Comparison of ENCODE assay signal across 15 mouse cellular contexts in genomic region chr15:95005121-95005824, GRCm38 (mm10).
DNase-seq lines count a peak whose midpoint lies in the region; ATAC-seq lines count a peak whose summit lies in the region.
"Had no signal": no experiment of that assay in that cellular context is flagged by ENCODE, and none has a peak within 500 bp of the region (broad histone marks: within the 10 kb centered on the region; RNA-seq: fewer than 3 reads in every experiment).

No protein-coding gene starts in this region.

- H3K9me3 ChIP-seq in hindbrain, embryonic 13.5 days = no peaks in the 10 kb centered on the region
- no peaks in the 10 kb centered on the region for H3K9me3 ChIP-seq in hindbrain, embryonic 12.5 days (replicated peaks)
- no peaks in the 10 kb centered on the region for H3K9me3 ChIP-seq in forebrain, embryonic 16.5 days (ENCODE audit: control insufficient read depth, low read length)
- H3K9me3 ChIP-seq in liver, embryonic 12.5 days (replicated peaks) = peaks cover 4% of the 10 kb centered on the region; the same call in 1 of the 2 replicates
- H3K9me3 ChIP-seq: embryonic facial prominence, embryonic 13.5 days; neural tube, embryonic 15.5 days had no signal

- H3K9ac ChIP-seq in hindbrain, embryonic 13.5 days = no peak overlapping the region
- no peak overlapping the region for H3K9ac ChIP-seq in hindbrain, embryonic 12.5 days
- no peak overlapping the region for H3K9ac ChIP-seq in forebrain, embryonic 16.5 days (replicated peaks; ENCODE audit: low read depth, low read length)
- no peak overlapping the region for H3K9ac ChIP-seq in liver, embryonic 12.5 days
- H3K9ac ChIP-seq: embryonic facial prominence, embryonic 13.5 days; neural tube, embryonic 15.5 days had no signal

- peak; percentile 59 for DNase-seq in Muller cell, postnatal 12 days (ENCODE audit: inconsistent ontology term)
- DNase-seq in cerebellum, adult 11 months = peak; percentile 24
- DNase-seq in urinary bladder, postnatal 25 days (ENCODE audit: low spot score) = no peak
- no peak for DNase-seq in frontal cortex, postnatal 14 days (ENCODE audit: low spot score in 2 of 2)
- DNase-seq: adrenal gland, postnatal 14 days; kidney, postnatal 10 days; lung, adult 18-20 months; lung, postnatal 4 days had no signal

- ATAC-seq in hindbrain, embryonic 13.5 days (ENCODE audit: low FRiP score) = no peak
- ATAC-seq in hindbrain, embryonic 12.5 days (ENCODE audit: low FRiP score) = no peak
- peak; percentile 90 for ATAC-seq in forebrain, embryonic 16.5 days
- no peak for ATAC-seq in liver, embryonic 12.5 days

- peaks cover 14% of the 10 kb centered on the region for H3K4me1 ChIP-seq in hindbrain, embryonic 13.5 days (replicated peaks)
- H3K4me1 ChIP-seq in hindbrain, embryonic 12.5 days = 0 out of 2 replicates have a peak, but pooled peaks cover 2% of the 10 kb centered on the region
- H3K4me1 ChIP-seq in forebrain, embryonic 16.5 days (replicated peaks; ENCODE audit: control insufficient read depth, insufficient read depth, low read length) = peaks cover 14% of the 10 kb centered on the region
- no peaks in the 10 kb centered on the region for H3K4me1 ChIP-seq in liver, embryonic 12.5 days

- no peak overlapping the region for H3K4me2 ChIP-seq in hindbrain, embryonic 13.5 days
- no peak overlapping the region for H3K4me2 ChIP-seq in hindbrain, embryonic 12.5 days (replicated peaks)
- H3K4me2 ChIP-seq in forebrain, embryonic 16.5 days (ENCODE audit: low read length) = no peak overlapping the region; the same call in 1 of the 2 replicates
- no peak overlapping the region for H3K4me2 ChIP-seq in liver, embryonic 12.5 days
- H3K4me2 ChIP-seq: embryonic facial prominence, embryonic 13.5 days; neural tube, embryonic 15.5 days had no signal

- WGBS in hindbrain, embryonic 13.5 days = 55% methylated on average over 8 of the region's 8 CpGs
- 68% methylated on average over 8 of the region's 8 CpGs for WGBS in hindbrain, embryonic 12.5 days
- 20% methylated on average over 8 of the region's 8 CpGs for WGBS in forebrain, embryonic 16.5 days
- 66% methylated on average over 8 of the region's 8 CpGs for WGBS in liver, embryonic 12.5 days (ENCODE audit: insufficient replicate concordance)

- H3K4me3 ChIP-seq in hindbrain, embryonic 13.5 days = no peak overlapping the region
- no peak overlapping the region for H3K4me3 ChIP-seq in hindbrain, embryonic 12.5 days
- H3K4me3 ChIP-seq in forebrain, embryonic 16.5 days (replicated peaks; ENCODE audit: low read length) = no peak overlapping the region
- no peak overlapping the region for H3K4me3 ChIP-seq in liver, embryonic 12.5 days
- H3K4me3 ChIP-seq: embryonic facial prominence, embryonic 13.5 days; left cerebral cortex, adult 2 months; neural tube, embryonic 15.5 days had no signal

- no peaks in the 10 kb centered on the region for H3K27me3 ChIP-seq in hindbrain, embryonic 13.5 days
- no peaks in the 10 kb centered on the region for H3K27me3 ChIP-seq in hindbrain, embryonic 12.5 days
- H3K27me3 ChIP-seq in forebrain, embryonic 16.5 days (replicated peaks; ENCODE audit: control insufficient read depth, insufficient read depth, low read length) = no peaks in the 10 kb centered on the region
- H3K27me3 ChIP-seq in liver, embryonic 12.5 days (replicated peaks) = no peaks in the 10 kb centered on the region
- H3K27me3 ChIP-seq: embryonic facial prominence, embryonic 13.5 days; neural tube, embryonic 15.5 days had no signal

- H3K27ac ChIP-seq in hindbrain, embryonic 13.5 days = 0 out of 2 replicates have a peak overlapping the region, but pooled peaks have one; percentile 8
- no peak overlapping the region for H3K27ac ChIP-seq in hindbrain, embryonic 12.5 days
- H3K27ac ChIP-seq in forebrain, embryonic 16.5 days (ENCODE audit: low read length) = peak overlapping the region; percentile 81
- H3K27ac ChIP-seq in liver, embryonic 12.5 days = no peak overlapping the region
- H3K27ac ChIP-seq: embryonic facial prominence, embryonic 13.5 days; left cerebral cortex, adult 2 months; neural tube, embryonic 15.5 days had no signal

- H3K36me3 ChIP-seq in hindbrain, embryonic 13.5 days = no peaks in the 10 kb centered on the region
- H3K36me3 ChIP-seq in hindbrain, embryonic 12.5 days = no peaks in the 10 kb centered on the region
- H3K36me3 ChIP-seq in forebrain, embryonic 16.5 days (ENCODE audit: control insufficient read depth, insufficient read depth) = no peaks in the 10 kb centered on the region
- H3K36me3 ChIP-seq in liver, embryonic 12.5 days = no peaks in the 10 kb centered on the region
- H3K36me3 ChIP-seq: embryonic facial prominence, embryonic 13.5 days; neural tube, embryonic 15.5 days had no signal

Comparison
In these comparisons a context has a peak if more than half of its experiments do, and no peak if none do; other contexts are left out.
1. H3K27ac ChIP-seq: peak in hindbrain, embryonic 13.5 days (single experiment) and forebrain, embryonic 16.5 days (single experiment); none in hindbrain, embryonic 12.5 days (single experiment) and liver, embryonic 12.5 days (single experiment).
2. DNase-seq: peak in Muller cell, postnatal 12 days (single experiment) and cerebellum, adult 11 months (single experiment); none in urinary bladder, postnatal 25 days (single experiment) and frontal cortex, postnatal 14 days (0 of 2).